Mouse (Mus musculus) c-Kit-negative CD71-positive TER-119-positive erythroid progenitor cells, embryonic 14.5 days (primary cell): ENCODE data around the gene Gm17622.

Experiments used
- DNase-seq: peaks from one replicate; pipeline ENCODE4 v3.0.0-alpha.2; 2013; ENCODE audit warnings: low read depth, low spot score

The Gm17622 gene

GRCm38 (mm10) chr13:96511262-96511661, 20.7 kb downstream of the Gm17622 start:
- no peak for DNase-seq

GRCm38 (mm10) chr13:96511893-96512292, 21.4 kb downstream of the Gm17622 start:
- no peak for DNase-seq

GRCm38 (mm10) chr13:96514154-96514942, 23.8 kb downstream of the Gm17622 start:
- no peak for DNase-seq

- no peak for DNase-seq
Measured at GRCm38 (mm10) chr13:96516249-96516648, 25.7 kb downstream of the Gm17622 start.

- DNase-seq, result no peak
Measured at GRCm38 (mm10) chr13:96517335-96517734, 26.8 kb downstream of the Gm17622 start.

- no peak for DNase-seq
Measured at GRCm38 (mm10) chr13:96521294-96521693, 30.8 kb downstream of the Gm17622 start.

- no peak for DNase-seq
Measured at GRCm38 (mm10) chr13:96527022-96527421, 36.5 kb downstream of the Gm17622 start.

- DNase-seq, result no peak
Measured at GRCm38 (mm10) chr13:96527856-96528255, 37.3 kb downstream of the Gm17622 start.

- DNase-seq, result no peak
Measured at GRCm38 (mm10) chr13:96528776-96529175, 38.2 kb downstream of the Gm17622 start.

- no peak for DNase-seq
Measured at GRCm38 (mm10) chr13:96529542-96529941, 39.0 kb downstream of the Gm17622 start.

- no peak for DNase-seq
Measured at GRCm38 (mm10) chr13:96530064-96530463, 39.5 kb downstream of the Gm17622 start.

- DNase-seq, result no peak
Measured at GRCm38 (mm10) chr13:96532176-96532575, 41.6 kb downstream of the Gm17622 start.

GRCm38 (mm10) chr13:96533742-96534141, 43.2 kb downstream of the Gm17622 start:
- no peak for DNase-seq

GRCm38 (mm10) chr13:96536821-96537572, 46.5 kb downstream of the Gm17622 start:
- DNase-seq, result no peak

- no peak for DNase-seq
Measured at GRCm38 (mm10) chr13:96538103-96538502, 47.6 kb downstream of the Gm17622 start.
